Mouse (Mus musculus): ENCODE measurements around the gene Mettl16.

Gene Mettl16

GRCm38 (mm10) chr11:74850998-74851661 is 80.5 kb downstream of the Mettl16 start:
- DNase-seq = no peak

- DNase-seq = peak; percentile 14
Observed at GRCm38 (mm10) chr11:74857756-74858155, 87.1 kb downstream of the Mettl16 start.

- peak; percentile 18 for DNase-seq
Observed at GRCm38 (mm10) chr11:74862129-74862528, 91.5 kb downstream of the Mettl16 start.

GRCm38 (mm10) chr11:74863471-74863870 is 92.8 kb downstream of the Mettl16 start:
- peak; percentile 26 for DNase-seq

GRCm38 (mm10) chr11:74864421-74864820 is 93.8 kb downstream of the Mettl16 start:
- peak; percentile 23 for DNase-seq

- peak; percentile 54 for DNase-seq
Observed at GRCm38 (mm10) chr11:74865252-74865651, 94.6 kb downstream of the Mettl16 start.

GRCm38 (mm10) chr11:74866640-74867039 is 96.0 kb downstream of the Mettl16 start:
- peak; percentile 93 for DNase-seq

GRCm38 (mm10) chr11:74867181-74867580 is 96.6 kb downstream of the Mettl16 start:
- DNase-seq = peak; percentile 97

- DNase-seq = peak; percentile 71
Observed at GRCm38 (mm10) chr11:74868046-74868760, 97.6 kb downstream of the Mettl16 start.

- DNase-seq = peak; percentile 37
Observed at GRCm38 (mm10) chr11:74869603-74870002, 99.0 kb downstream of the Mettl16 start.

GRCm38 (mm10) chr11:74870544-74870943 is 99.9 kb downstream of the Mettl16 start:
- no peak for DNase-seq

GRCm38 (mm10) chr11:74870991-74871622 is 100.5 kb downstream of the Mettl16 start:
- no peak for DNase-seq

- DNase-seq = peak; percentile 66
Observed at GRCm38 (mm10) chr11:74874630-74875029, 104.0 kb downstream of the Mettl16 start.

- DNase-seq = peak; percentile 73
Observed at GRCm38 (mm10) chr11:74876801-74877200, 106.2 kb downstream of the Mettl16 start.

Measured in cerebellum, adult 11-12 months (tissue).